17 mouse cellular contexts compared by ENCODE assay signal in the genomic region with DNA sequence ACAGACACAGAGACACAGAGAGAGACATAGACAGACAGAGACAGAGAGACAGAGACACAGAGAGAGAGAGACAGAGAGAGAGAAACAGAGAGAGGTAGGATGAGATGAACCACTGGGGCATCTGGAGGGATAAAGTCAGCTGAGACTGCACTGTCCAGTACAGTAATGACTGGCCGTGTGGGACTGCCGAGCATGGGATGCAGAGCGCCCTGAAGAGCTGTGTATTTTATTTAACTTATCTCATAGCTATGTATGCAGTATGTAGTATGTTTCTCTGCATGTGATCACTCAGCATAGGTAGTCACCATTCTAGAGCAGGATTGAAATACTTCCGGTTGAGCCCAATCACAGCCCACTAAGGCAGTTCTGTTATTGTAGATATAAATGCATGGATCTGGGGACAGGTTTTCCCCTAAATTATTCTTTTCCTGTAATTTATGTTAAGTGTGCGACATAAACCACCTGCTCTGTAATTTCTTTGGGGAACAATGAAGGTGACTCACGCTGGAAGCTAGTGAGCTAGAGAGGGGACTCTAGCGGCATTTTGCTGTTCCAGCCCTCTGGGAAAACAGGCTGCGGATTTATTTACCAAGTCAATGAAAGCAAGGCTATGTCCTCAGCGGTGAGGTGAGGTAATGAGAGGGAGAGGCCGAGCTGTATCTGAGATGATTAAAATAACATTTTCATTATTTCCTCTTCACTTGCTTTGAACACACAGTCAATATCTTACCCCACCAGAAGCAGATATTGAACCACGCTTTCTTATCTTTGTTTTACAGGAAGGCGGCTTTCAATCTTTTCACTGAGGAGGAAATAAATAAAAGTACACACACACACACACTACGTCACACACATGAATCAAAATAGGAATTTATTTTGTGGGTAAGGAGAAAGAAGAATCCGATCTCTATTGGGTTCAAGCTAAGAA. TPM values are rescaled to one million over a fixed set of nuclear protein-coding genes. Genes with fewer than 3 reads are reported as not detected.
DNase-seq lines count a peak whose midpoint lies in the region; ATAC-seq and TF ChIP-seq lines count a peak whose summit lies in the region.
"Had no signal": no experiment of that assay in that cellular context is flagged by ENCODE, and none has a peak within 500 bp of the region (broad histone marks: within the 10 kb centered on the region; RNA-seq: fewer than 3 reads in every experiment).

No protein-coding gene starts in this region.

- H3K27ac ChIP-seq in intestine, embryonic 15.5 days: no peak overlapping the region
- H3K27ac ChIP-seq in intestine, embryonic 16.5 days (ENCODE audit: low read length): no peak overlapping the region
- peak overlapping the region; percentile 17; the same call in 1 of the 2 replicates for H3K27ac ChIP-seq in hindbrain, embryonic 16.5 days (ENCODE audit: low read depth, low read length)
- H3K27ac ChIP-seq in neural tube, embryonic 14.5 days (ENCODE audit: low read depth, low read length): no peak overlapping the region
- no peak overlapping the region for H3K27ac ChIP-seq in gastrocnemius, adult 2 months
- H3K27ac ChIP-seq: liver, embryonic 15.5 days had no signal

- no peak overlapping the region for H3K4me3 ChIP-seq in intestine, embryonic 15.5 days (replicated peaks)
- H3K4me3 ChIP-seq in intestine, embryonic 16.5 days (ENCODE audit: low read length): no peak overlapping the region
- no peak overlapping the region for H3K4me3 ChIP-seq in hindbrain, embryonic 16.5 days (ENCODE audit: low read length)
- no peak overlapping the region for H3K4me3 ChIP-seq in neural tube, embryonic 14.5 days (ENCODE audit: low read depth, low read length)
- no peak overlapping the region for H3K4me3 ChIP-seq in gastrocnemius, adult 2 months
- H3K4me3 ChIP-seq: liver, embryonic 15.5 days had no signal

- intact Hi-C loops in gastrocnemius, adult 2 months (cut with DNase I): loop anchor here (2.0 kb wide), 1 partner anchor 331 kb away; a partner anchor contains a TSS

- no peak for TF ChIP-seq CTCF in gastrocnemius, adult 2 months (IDR thresholded peaks at IDR 0.05)

- 55% methylated on average over 14 of the region's 14 CpGs for WGBS in intestine, embryonic 15.5 days
- 47% methylated on average over 14 of the region's 14 CpGs for WGBS in intestine, embryonic 16.5 days
- WGBS in hindbrain, embryonic 16.5 days: 56% methylated on average over 14 of the region's 14 CpGs
- 44% methylated on average over 14 of the region's 14 CpGs for WGBS in neural tube, embryonic 14.5 days

- H3K4me1 ChIP-seq in intestine, embryonic 15.5 days (replicated peaks): no peaks in the 10 kb centered on the region
- no peaks in the 10 kb centered on the region for H3K4me1 ChIP-seq in intestine, embryonic 16.5 days (ENCODE audit: control insufficient read depth, insufficient read depth, low read length)
- H3K4me1 ChIP-seq in hindbrain, embryonic 16.5 days (ENCODE audit: control insufficient read depth, insufficient read depth, low read depth, low read length): peaks cover 3% of the 10 kb centered on the region
- H3K4me1 ChIP-seq in neural tube, embryonic 14.5 days (ENCODE audit: control insufficient read depth, insufficient read depth, low read length): peaks cover 3% of the 10 kb centered on the region; the same call in 1 of the 2 replicates
- H3K4me1 ChIP-seq: liver, embryonic 15.5 days had no signal

- no peak overlapping the region for H3K4me2 ChIP-seq in intestine, embryonic 15.5 days (replicated peaks)
- H3K4me2 ChIP-seq in intestine, embryonic 16.5 days (ENCODE audit: low read depth, low read length): no peak overlapping the region
- H3K4me2 ChIP-seq in hindbrain, embryonic 16.5 days (ENCODE audit: low read length): no peak overlapping the region
- H3K4me2 ChIP-seq in neural tube, embryonic 14.5 days (ENCODE audit: low read depth, low read length): no peak overlapping the region
- H3K4me2 ChIP-seq: liver, embryonic 15.5 days had no signal

- H3K9ac ChIP-seq in intestine, embryonic 15.5 days: no peak overlapping the region
- H3K9ac ChIP-seq in intestine, embryonic 16.5 days (ENCODE audit: low read depth, low read length): no peak overlapping the region
- H3K9ac ChIP-seq in hindbrain, embryonic 16.5 days (ENCODE audit: low read depth, low read length): no peak overlapping the region; the same call in 1 of the 2 replicates
- H3K9ac ChIP-seq in neural tube, embryonic 14.5 days (replicated peaks; ENCODE audit: low read depth, low read length): no peak overlapping the region
- H3K9ac ChIP-seq: liver, embryonic 15.5 days had no signal

- DNase-seq in embryo, embryonic 11 days: no peak
- no peak for DNase-seq in gastrocnemius, adult 2 months
- DNase-seq in testis, postnatal 14 days (ENCODE audit: low spot score): no peak
- DNase-seq: adrenal gland, postnatal 36 days; kidney, adult 18-20 months; kidney, postnatal 36 days; layer of hippocampus, postnatal 36 days; lung, postnatal 4 days; thymus, adult 18-20 months had no signal

- no peaks in the 10 kb centered on the region for H3K27me3 ChIP-seq in intestine, embryonic 15.5 days (replicated peaks)
- no peaks in the 10 kb centered on the region for H3K27me3 ChIP-seq in intestine, embryonic 16.5 days (replicated peaks; ENCODE audit: control insufficient read depth, insufficient read depth, low read length)
- no peaks in the 10 kb centered on the region for H3K27me3 ChIP-seq in hindbrain, embryonic 16.5 days (replicated peaks; ENCODE audit: control insufficient read depth, insufficient read depth, low read length)
- H3K27me3 ChIP-seq in neural tube, embryonic 14.5 days (ENCODE audit: control insufficient read depth, insufficient read depth, low read length): no peaks in the 10 kb centered on the region

- no peaks in the 10 kb centered on the region for H3K36me3 ChIP-seq in intestine, embryonic 15.5 days
- no peaks in the 10 kb centered on the region for H3K36me3 ChIP-seq in intestine, embryonic 16.5 days (ENCODE audit: control insufficient read depth, insufficient read depth, low read length)
- H3K36me3 ChIP-seq in hindbrain, embryonic 16.5 days (ENCODE audit: control insufficient read depth, insufficient read depth, low read length): no peaks in the 10 kb centered on the region
- no peaks in the 10 kb centered on the region for H3K36me3 ChIP-seq in neural tube, embryonic 14.5 days (ENCODE audit: control insufficient read depth, insufficient read depth, low read length)
- H3K36me3 ChIP-seq: G1E; liver, embryonic 15.5 days had no signal

- ATAC-seq in intestine, embryonic 15.5 days: peak; percentile 31; the same call in 1 of the 2 replicates
- ATAC-seq in intestine, embryonic 16.5 days: no peak
- peak; percentile 24; the same call in 1 of the 2 replicates for ATAC-seq in common myeloid progenitor, adult 5-6 weeks (replicated peaks; ENCODE audit: low read depth, poor library complexity, severe bottlenecking)
- peak; percentile 53 for ATAC-seq in hindbrain, embryonic 16.5 days
- peak; percentile 68 for ATAC-seq in neural tube, embryonic 14.5 days (ENCODE audit: low read depth)

- H3K9me3 ChIP-seq in intestine, embryonic 15.5 days: no peaks in the 10 kb centered on the region
- H3K9me3 ChIP-seq in intestine, embryonic 16.5 days (ENCODE audit: control insufficient read depth, low read length): no peaks in the 10 kb centered on the region
- no peaks in the 10 kb centered on the region for H3K9me3 ChIP-seq in hindbrain, embryonic 16.5 days (ENCODE audit: control insufficient read depth, low read length)
- H3K9me3 ChIP-seq in neural tube, embryonic 14.5 days (ENCODE audit: control insufficient read depth, low read length): no peaks in the 10 kb centered on the region
- H3K9me3 ChIP-seq: G1E; liver, embryonic 15.5 days had no signal

RNA-seq across cellular contexts. Expression of a gene that starts 10.7 kb away (rescaled TPM):
- 1.3 and 1.6 TPM in 2 replicates for polyA plus RNA-seq in intestine, embryonic 15.5 days (2015; fragmentation: Nextera tagmentation; extraction: Ambion mirVana)
- polyA plus RNA-seq in intestine, embryonic 16.5 days (2015; fragmentation: Nextera tagmentation; extraction: Ambion mirVana): 1.3 and 1.8 TPM in 2 replicates
- total RNA-seq in common myeloid progenitor, adult 5-6 weeks (2017): not detected in 2 replicates
- polyA plus RNA-seq in hindbrain, embryonic 16.5 days (2015; fragmentation: Nextera tagmentation; extraction: Ambion mirVana): 1.1 and 1.4 TPM in 2 replicates
- 0.70 and 1.1 TPM in 2 replicates for polyA plus RNA-seq in neural tube, embryonic 14.5 days (2014; fragmentation: Nextera tagmentation; extraction: Ambion mirVana)
- total RNA-seq in gastrocnemius, adult 2 months (2021): not detected
- total RNA-seq: adrenal gland, postnatal 36 days; G1E had no signal
- polyA plus RNA-seq: G1E; spleen, adult 2 months had no signal

RNA-seq across cellular contexts. Expression of a gene that starts 45.9 kb away (rescaled TPM):
- 32.8 and 37.4 TPM in 2 replicates for polyA plus RNA-seq in intestine, embryonic 15.5 days (2015; fragmentation: Nextera tagmentation; extraction: Ambion mirVana)
- 31.1 and 34.1 TPM in 2 replicates for polyA plus RNA-seq in intestine, embryonic 16.5 days (2015; fragmentation: Nextera tagmentation; extraction: Ambion mirVana)
- total RNA-seq in common myeloid progenitor, adult 5-6 weeks (2017): 24.7 and 27.1 TPM in 2 replicates
- 13.1 and 16.2 TPM in 2 replicates for polyA plus RNA-seq in hindbrain, embryonic 16.5 days (2015; fragmentation: Nextera tagmentation; extraction: Ambion mirVana)
- polyA plus RNA-seq in neural tube, embryonic 14.5 days (2014; fragmentation: Nextera tagmentation; extraction: Ambion mirVana): 15.8 and 19.6 TPM in 2 replicates
- total RNA-seq in gastrocnemius, adult 2 months (2021): 10 to 100 TPM; 34.0 to 41.1 TPM
